Mouse (Mus musculus) CD8-positive naive resting alpha-beta T cell, adult 2 months (primary cell): ENCODE data around the gene Mmrn2.

Experiments used
- DNase-seq, 2 experiments: peaks; one replicate each; pipeline ENCODE4 v3.0.0; 2022; ENCODE audit warnings: low read depth in 2 of 2, low spot score in 2 of 2

The Mmrn2 gene

GRCm38 (mm10) chr14:34375415-34375904 is at the start of gene Mmrn2:
TSS of gene Mmrn2 (plus strand) at chr14:34375465.
- no peak for DNase-seq

DNA sequence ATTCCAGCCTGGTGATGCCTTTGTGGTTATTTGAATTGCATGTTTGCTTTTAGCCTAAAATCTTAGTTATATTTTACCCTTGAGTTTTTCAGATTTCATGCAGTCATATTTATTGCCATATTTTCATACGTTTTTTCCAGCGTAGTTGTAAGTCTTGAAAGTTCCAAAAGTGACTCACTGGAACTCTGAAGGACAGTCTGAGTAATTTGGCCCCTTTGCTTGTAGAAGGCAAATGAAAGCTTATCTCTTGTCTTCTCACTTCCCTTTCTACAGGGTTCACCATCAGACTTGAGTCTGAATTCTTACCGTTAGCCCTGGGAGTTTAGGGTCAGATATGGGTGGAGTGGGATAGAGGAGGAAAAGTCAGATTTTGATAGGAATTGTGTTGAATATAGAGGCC is 48.7 kb upstream of the Mmrn2 start:
- no peak for DNase-seq

GRCm38 (mm10) chr14:34327618-34328017 is 47.6 kb upstream of the Mmrn2 start:
- no peak for DNase-seq

GRCm38 (mm10) chr14:34330657-34331158 is 44.6 kb upstream of the Mmrn2 start:
- DNase-seq = no peak

GRCm38 (mm10) chr14:34331886-34332285 is 43.4 kb upstream of the Mmrn2 start:
- DNase-seq = no peak

GRCm38 (mm10) chr14:34332476-34332875 is 42.8 kb upstream of the Mmrn2 start:
- DNase-seq = no peak

DNA sequence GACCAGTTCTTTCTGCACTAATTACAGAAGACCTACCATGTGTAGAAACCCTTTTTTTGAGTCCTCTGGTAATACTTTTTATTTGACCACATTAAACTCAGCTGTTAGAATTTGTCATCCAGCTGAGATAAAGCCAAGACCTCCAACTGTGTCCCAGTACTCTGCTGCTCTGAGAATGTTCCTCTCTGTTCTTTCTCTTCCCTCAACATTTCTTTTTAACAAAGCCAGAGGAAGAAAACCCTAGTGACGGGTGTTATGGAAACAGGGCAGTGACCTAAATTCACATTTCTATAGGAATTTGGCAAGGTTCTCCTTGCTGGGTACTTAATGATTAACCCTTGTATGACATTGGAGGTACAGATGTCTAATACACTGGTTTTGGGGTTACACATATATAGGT is 35.8 kb upstream of the Mmrn2 start:
- DNase-seq = no peak

DNA sequence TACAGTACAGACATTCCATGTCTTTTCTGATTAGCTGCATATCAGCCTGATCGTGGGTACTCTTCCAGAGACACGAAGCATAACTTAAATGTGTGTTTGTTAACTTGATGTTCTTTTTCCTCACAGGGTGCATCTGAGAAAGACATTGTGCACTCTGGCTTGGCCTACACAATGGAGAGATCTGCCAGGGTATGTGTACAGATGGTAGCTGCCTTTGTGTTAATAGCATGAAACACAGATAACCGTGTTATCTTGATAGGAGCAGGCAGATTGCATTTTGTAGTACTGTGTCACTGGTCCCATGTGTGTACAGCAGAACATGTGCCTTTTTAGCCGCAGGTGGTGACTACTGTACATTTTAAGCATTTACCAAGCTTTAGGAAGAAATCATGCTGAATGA is 33.3 kb upstream of the Mmrn2 start:
- DNase-seq = no peak

DNA sequence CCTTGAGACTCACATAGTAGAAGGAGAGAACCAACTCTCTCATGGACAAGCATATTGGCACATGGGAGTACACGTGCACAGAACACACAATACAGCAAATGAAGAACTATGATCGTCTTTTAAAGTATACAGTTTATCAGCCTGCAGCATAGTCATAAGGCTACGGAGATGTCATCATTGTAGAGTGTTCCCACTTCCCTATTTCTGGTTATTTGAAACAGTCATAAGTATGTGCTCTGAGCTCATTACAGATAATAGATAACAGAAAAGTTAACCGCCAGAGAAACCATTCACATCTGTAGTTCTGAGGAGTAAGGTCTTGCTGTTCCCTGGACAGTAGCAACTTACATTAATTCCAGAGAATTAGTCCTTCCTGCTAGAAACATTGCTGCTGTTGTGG is 32.2 kb upstream of the Mmrn2 start:
- DNase-seq = no peak

DNA sequence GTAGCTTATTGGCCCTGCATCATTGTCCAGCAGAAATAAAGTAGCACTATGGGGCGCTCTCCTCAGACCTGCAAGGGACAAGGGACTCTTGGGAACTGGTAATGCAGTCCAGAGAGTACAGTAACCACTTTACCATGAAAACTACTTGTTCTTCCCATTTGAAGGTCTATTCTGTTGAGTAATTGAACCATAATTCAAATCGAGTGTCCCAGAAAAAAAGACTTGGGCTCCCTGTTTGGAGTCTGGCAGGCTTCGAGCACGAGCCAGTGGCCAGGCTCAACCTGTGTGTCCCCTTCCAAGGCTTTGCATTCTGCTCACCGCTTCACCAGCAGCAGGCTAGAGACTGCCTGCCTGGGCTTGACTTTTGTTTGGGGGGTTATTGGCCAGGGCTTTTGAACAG is 30.9 kb upstream of the Mmrn2 start:
- DNase-seq = no peak

DNA sequence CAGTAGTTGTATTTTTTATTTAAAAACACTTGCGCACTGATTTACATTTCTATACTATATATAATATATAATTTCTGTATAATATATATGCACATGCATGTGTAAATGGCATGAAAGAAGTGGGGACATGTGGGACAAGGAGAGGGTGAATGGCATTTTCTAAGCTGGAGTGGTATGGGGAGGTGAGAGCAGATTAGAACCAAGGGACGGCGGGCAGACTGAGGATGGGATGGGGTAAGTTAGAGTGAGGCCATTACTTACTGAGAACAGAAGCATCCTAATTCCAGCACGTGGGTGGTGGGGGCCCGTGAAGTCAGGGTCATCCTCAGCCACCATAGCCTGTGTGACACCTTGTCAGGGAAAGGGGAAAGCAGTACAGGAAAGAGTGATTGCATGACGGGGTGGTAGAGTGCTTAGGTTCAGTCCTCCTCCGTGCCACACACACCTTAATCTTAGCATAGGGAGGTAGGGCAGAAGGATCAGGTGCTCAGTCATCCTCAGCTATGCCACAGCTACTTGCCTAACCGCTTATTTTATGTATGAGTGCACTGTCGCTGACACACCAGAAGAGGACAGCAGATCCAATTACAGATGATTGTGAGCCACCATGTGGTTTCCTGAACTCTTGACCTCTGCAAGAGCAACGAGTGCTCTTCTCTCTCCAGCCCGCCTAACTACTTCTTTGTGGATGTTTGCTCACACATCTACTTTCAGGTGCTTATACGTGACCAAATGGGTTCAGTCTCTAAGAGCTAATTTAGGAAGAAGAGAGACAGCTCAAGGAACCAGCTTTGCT is 29.3 kb upstream of the Mmrn2 start:
- DNase-seq = no peak

DNA sequence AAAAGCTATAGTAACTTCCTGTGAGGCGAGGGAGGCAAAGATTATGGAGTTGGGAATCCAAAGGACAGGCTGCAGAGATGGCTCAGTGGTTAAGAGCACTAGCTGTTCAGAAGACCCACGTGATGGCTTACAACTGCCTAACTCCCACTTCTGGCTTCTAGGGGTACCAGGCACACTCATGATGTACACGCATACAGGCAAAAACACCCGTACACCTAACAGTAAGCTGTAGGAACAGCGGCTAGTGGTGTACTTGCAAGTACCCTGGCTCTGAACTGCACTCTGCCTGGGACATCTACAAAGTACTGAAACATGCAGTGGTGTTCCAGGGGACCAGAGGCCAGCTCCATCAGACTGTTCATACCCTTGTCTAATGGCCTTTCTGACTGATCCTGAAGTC is 28.2 kb upstream of the Mmrn2 start:
- DNase-seq = no peak

DNA sequence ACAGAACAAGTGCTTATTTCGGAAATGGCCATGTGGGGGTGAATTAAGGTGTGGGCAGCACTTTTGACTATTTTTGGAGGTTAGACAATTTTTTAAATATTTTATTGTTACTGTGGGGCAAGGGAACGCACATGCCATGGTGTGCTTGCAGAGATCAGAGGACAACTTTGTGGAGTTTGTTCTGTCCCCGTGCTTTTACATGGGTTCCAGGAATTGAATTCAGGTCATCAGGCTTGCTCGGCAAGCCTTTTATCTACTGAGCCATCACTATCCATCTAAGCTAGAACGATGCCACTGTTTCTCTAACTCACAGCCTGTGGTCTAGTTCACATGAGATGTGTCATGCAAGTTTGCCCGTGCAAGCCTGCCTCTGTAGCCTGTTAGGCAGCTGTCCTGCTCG is 27.0 kb upstream of the Mmrn2 start:
- no peak for DNase-seq

- no peak for DNase-seq
These were observed 26.3 kb upstream of the Mmrn2 start for GRCm38 (mm10) chr14:34349007-34349406.

GRCm38 (mm10) chr14:34351660-34352059 is 23.6 kb upstream of the Mmrn2 start:
- no peak for DNase-seq

DNA sequence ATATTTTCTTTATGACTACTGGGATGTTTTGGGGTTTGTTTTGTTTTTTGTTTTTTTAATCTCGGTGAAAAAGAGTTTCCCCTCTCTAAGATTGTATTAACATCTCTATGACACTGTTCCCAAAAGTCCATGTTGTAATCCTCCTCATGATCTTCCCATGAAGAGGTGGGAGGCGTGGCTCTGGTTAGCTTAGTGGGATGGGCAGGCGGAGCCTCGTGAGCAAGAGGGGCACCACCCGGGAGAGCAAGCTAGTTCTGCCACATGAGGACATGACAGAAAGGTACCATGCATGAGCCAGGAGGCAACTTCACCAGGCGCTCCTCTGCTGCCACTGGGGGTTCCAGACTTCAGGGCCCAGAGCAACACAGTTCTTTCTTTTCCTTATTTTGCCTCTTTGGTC is 22.7 kb upstream of the Mmrn2 start:
- no peak for DNase-seq

GRCm38 (mm10) chr14:34353326-34353725 is 21.9 kb upstream of the Mmrn2 start:
- no peak for DNase-seq

GRCm38 (mm10) chr14:34354456-34354855 is 20.8 kb upstream of the Mmrn2 start:
- DNase-seq = no peak

- DNase-seq = no peak
These were observed 20.0 kb upstream of the Mmrn2 start, which contains the start of gene Fam25c for GRCm38 (mm10) chr14:34355301-34355700. TSS of gene Fam25c (minus strand) at chr14:34355433.

- DNase-seq = no peak
These were observed 17.4 kb upstream of the Mmrn2 start for GRCm38 (mm10) chr14:34357671-34358455.

DNA sequence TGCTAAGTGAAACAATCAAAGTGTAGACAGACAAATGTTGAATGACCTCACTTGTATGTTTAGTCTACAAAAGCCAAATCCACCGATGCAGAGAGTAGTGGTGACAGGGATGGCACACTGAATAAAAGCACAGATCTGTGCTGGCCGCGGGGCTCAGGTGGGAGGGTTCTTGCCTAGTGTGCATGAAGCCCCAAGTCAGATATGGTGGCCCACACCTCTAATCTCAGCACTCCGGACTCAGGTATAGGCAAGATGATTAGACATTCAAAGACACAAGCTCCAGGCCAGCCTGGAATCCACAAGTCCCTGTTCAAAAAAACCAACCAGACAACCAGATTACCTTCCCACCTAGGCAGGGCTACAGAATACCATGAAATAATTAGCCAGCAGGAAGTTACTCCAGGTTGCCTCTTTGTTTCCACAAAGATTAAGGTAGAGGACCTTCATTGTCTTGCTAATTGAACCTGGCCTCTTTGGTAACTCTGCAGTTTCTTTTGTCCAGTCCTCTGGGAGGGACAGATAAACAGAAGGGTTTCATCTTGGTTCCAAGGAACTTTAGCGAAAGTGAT is 15.5 kb upstream of the Mmrn2 start:
- DNase-seq = no peak

- no peak for DNase-seq
These were observed 15.0 kb upstream of the Mmrn2 start for GRCm38 (mm10) chr14:34360251-34360650.
